Mouse (Mus musculus) thymus, adult 2 months (tissue): Measurements from ENCODE around the gene Sap25.

ENCODE experiments used
- CTCF ChIP-seq: fragments of 200-500 bp; IDR thresholded peaks from 2 replicates; pipeline ENCODE4 v1.5.1; 2012; ENCODE audit warnings: mild to moderate bottlenecking, control low read depth, low read length, moderate library complexity, borderline replicate concordance; ENCODE audit not compliant: control insufficient read depth, poor library complexity, insufficient read depth; ENCODE audit errors: extremely low read depth
- POLR2A ChIP-seq: fragments of 200-500 bp; IDR thresholded peaks from 2 replicates; pipeline ENCODE4 v1.6.1; 2012; ENCODE audit warnings: mild to moderate bottlenecking, low read length, control low read depth, moderate library complexity; ENCODE audit not compliant: control insufficient read depth, poor library complexity, insufficient read depth; ENCODE audit errors: extremely low read depth

DNA sequence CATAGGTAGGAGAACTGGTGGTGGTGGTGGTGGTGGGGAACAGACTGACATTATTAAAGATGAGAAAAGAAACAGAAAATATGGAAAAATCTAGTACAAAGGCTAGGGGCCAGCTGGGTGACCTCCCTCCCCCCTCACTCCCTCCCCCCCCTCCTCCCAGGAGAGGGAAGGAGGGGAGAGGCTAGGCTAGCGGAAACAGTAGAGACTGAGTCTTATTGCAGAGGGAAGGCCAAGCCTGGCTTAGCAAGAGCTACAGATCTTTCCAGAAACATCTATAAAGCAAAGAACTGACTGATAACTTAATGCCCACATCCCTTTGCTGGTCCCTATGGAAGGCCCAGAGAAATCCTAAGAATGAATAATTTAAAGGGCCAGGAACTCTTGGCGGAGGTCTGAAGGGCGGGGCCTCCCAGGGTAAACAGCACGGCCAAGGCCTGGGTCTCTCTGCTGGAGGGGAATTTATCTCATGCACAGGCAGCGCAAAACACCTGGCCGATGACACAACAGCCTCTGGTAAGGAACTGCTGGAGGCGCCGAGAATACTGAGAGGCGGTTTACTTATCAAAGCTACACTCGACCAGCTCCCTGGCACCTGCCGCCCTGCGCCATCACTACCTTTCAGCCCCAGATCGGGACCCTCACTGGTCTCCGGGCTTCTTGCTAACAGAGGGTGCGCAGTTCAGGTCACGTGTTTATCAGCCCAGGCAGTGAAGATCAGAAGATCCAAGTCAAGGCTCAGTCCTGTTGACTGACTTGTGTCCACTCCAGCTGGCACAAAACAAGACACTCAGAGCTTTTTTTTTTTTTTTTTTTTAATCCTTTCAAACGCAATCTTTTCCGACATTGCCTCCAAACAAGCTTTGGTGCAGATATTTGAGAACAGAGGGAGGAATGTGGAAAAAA is 8.8 kb downstream of the Sap25 start:
- no peak for TF ChIP-seq CTCF
- no peak for TF ChIP-seq POLR2A
